Mouse (Mus musculus) right cerebral cortex, adult 18-20 months (tissue): ENCODE data around the gene Gm47995.
"Not testable (repeated sequence)": the region's sequence is repeated elsewhere in the genome, so short reads cannot be mapped to it uniquely, and the experiment has no call there.

ENCODE experiments used
- DNase-seq: peaks from one replicate; pipeline ENCODE4 v3.0.0; 2022; ENCODE audit warnings: mixed read lengths

The Gm47995 gene

DNA sequence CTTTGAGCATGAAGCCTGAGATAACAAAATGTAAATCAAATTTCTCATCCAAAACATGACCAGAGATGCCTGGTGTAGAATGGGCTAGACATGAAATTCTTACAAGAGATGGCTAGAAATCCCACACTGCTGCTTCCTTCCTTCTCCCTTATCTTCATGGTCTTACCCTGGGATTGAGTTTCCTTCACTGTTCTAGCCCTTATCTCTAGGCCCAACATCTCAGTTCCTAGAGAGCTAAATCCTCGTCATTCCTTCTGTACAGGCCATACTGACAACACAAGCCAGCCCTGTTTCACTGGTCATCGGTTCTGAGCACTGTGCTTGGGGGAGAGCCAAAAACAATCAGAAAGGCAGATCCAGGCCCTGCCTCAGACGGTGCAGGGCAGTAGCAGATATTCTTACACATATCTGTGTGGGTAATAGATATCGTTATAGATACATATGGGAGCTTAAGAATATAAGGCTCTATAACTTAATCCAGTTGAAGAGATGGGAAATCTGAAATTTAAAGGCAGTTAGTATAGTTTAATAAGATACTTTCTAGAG, 11.3 kb upstream of the Gm47995 start:
- not testable (repeated sequence) for DNase-seq

DNA sequence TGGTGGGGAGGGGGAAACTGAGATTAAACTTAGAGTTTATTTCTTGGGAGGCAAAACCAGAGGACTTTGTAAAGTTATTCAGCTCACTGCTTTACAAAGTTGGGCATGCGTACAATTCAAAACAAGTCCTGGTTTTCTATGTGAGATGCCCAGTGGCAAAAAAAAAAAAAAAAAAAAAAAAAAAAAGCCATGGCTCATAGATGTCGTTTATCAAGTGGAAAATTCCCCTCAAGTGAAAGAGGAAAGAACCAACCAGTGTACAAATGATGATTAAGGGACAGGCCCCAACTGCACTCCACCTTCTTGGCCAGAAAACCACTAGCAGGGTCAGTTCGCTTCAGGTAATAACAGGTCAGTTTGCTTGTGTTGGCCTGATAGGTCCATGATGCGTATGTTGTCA, 9.8 kb upstream of the Gm47995 start:
- no peak for DNase-seq

DNA sequence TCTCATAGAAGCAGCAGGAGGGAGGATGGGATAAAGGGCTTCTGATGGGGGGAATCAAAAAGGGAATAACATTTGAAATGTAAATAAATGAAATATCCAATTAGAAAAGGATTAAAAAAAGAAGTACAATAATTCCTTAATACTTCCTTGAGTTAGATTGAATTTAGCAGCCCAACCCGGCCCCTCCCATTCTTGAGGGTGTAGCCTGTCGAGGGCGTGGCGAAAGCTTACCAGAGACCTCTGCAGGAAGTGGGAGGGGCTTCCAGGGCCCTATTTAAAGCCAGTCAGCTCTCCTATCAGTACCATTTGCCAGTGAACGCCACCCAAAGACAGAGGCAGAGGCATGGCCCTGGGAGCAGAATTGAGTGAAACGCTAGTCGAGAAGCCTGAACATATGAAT, 6.2 kb upstream of the Gm47995 start, which contains the start of gene Gm8947:
TSS of gene Gm8947 (plus strand) at position 302 of the 400 bp plus-strand sequence.
- DNase-seq: not testable (repeated sequence)

DNA sequence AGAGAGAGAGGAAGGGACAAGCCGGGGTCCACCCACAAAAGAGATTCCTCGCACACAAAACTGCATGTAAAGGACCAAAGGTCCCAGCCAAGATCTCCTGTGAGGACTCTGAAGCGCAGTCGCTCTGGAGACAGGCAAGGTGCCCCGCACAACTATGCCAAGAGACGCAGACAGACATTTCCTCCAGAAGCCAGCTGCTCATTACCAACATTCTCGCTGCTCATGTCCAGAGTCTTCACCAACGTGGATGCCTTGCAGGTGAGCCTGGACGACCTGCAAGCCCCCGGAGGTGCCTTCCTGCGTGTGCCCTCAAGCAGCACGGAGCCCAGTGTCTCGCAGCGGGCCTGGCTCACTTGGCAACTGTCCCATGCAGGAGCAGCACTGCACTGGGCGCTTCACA, 5.5 kb upstream of the Gm47995 start:
- DNase-seq: not testable (repeated sequence)

DNA sequence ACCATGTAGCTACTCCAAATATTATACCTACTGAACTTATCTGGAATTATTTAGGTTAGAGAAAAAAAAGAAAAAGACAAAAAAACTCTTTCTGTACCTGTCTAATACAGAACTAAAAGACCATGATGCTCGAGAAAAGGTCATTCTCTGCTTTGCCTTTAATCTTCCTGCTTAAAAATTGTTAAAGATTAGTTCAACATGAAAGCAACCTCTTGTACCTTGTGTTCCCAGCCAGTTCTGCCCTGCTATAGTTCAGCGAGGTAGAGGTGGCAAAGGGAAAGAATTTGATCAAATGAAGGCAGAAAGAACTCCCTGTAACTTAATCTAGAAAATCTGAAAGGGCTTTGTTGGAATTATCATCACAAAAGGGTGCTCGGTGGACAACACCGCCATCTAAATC, 2.3 kb upstream of the Gm47995 start:
- DNase-seq: not testable (repeated sequence)

DNA sequence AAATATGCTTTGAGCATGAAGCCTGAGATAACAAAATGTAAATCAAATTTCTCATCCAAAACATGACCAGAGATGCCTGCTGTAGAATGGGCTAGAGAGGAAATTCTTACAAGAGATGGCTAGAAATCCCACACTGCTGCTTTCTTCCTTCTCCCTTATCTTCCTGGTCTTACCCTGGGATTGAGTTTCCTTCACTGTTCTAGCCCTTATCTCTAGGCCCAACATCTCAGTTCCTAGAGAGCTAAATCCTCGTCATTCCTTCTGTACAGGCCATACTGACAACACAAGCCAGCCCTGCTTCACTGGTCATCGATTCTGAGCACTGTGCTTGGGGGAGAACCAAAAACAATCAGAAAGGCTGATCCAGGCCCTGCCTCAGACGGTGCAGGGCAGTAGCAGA, 1.6 kb upstream of the Gm47995 start:
- DNase-seq: not testable (repeated sequence)

DNA sequence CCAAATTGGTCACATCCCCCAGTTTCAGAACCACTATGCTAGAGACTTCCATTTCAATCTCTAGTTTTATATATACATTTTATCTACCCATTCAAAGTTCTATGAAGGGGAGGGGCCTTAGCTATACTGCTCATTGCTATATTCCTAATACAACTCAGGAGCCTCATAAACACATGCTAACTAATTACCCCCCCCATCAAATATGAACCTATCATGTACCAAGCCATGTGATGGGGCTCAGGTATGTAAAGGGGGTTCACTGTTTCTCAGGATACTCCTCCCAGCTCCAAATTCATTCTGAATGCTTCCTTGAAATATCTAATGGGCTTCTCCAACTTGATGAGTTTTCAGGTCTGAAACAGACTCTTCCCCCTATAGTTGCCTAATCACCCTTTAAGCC, 2.4 kb downstream of the Gm47995 start:
- DNase-seq: not testable (repeated sequence)

DNA sequence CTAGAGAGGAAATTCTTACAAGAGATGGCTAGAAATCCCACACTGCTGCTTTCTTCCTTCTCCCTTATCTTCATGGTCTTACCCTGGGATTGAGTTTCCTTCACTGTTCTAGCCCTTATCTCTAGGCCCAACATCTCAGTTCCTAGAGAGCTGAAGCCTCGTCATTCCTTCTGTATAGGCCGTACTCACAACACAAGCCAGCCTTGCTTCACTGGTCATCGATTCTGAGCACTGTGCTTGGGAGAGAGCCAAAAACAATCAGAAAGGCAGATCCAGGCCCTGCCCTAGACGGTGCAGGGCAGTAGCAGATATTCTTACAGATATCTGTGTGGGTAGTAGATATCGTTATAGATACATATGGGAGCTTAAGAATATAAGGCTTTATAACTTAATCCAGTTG, 4.5 kb downstream of the Gm47995 start:
- DNase-seq: not testable (repeated sequence)

DNA sequence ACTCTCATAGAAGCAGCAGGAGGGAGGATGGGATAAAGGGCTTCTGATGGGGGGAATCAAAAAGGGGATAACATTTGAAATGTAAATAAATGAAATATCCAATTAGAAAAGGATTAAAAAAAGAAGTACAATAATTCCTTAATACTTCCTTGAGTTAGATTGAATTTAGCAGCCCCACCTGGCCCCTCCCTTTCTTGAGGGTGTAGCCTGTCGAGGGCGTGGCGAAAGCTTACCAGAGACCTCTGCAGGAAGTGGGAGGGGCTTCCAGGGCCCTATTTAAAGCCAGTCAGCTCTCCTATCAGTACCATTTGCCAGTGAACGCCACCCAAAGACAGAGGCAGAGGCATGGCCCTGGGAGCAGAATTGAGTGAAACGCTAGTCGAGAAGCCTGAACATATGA, 5.6 kb downstream of the Gm47995 start, which contains the start of gene 3110040M04Rik:
TSS of gene 3110040M04Rik (plus strand) at position 304 of the 400 bp plus-strand sequence.
- DNase-seq: not testable (repeated sequence)

DNA sequence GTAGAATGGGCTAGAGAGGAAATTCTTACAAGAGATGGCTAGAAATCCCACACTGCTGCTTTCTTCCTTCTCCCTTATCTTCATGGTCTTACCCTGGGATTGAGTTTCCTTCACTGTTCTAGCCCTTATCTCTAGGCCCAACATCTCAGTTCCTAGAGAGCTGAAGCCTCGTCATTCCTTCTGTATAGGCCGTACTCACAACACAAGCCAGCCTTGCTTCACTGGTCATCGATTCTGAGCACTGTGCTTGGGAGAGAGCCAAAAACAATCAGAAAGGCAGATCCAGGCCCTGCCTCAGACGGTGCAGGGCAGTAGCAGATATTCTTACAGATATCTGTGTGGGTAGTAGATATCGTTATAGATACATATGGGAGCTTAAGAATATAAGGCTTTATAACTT, 10.2 kb downstream of the Gm47995 start:
- DNase-seq: not testable (repeated sequence)

DNA sequence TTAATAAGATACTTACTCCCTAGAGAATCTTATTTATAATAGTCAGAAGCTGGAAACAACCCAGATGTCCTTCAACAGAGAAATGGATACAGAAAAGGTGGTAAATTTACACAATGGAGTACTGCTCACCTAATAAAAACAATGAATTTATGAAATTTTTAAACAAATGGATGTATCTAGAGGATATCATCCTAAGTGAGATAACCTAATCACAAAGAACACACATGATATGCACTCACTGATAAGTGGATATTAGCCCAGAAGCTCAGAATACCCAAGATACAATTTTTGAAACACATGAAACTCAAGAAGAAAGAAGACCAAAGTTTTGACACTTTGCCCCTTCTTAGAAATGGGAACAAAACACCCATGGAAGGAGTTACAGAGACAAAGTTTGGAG, 10.7 kb downstream of the Gm47995 start:
- not testable (repeated sequence) for DNase-seq

DNA sequence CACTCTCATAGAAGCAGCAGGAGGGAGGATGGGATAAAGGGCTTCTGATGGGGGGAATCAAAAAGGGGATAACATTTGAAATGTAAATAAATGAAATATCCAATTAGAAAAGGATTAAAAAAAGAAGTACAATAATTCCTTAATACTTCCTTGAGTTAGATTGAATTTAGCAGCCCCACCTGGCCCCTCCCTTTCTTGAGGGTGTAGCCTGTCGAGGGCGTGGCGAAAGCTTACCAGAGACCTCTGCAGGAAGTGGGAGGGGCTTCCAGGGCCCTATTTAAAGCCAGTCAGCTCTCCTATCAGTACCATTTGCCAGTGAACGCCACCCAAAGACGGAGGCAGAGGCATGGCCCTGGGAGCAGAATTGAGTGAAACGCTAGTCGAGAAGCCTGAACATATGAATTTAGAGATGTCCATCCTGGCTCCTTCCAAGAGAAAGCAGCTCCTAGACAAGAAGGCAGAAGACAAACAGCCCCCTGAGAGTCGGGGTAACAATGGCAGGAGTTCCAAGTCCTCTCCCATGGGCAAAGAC, 11.6 kb downstream of the Gm47995 start, which contains the start of gene Gm47996:
TSS of gene Gm47996 (plus strand) at position 308 of the 532 bp plus-strand sequence.
- not testable (repeated sequence) for DNase-seq

DNA sequence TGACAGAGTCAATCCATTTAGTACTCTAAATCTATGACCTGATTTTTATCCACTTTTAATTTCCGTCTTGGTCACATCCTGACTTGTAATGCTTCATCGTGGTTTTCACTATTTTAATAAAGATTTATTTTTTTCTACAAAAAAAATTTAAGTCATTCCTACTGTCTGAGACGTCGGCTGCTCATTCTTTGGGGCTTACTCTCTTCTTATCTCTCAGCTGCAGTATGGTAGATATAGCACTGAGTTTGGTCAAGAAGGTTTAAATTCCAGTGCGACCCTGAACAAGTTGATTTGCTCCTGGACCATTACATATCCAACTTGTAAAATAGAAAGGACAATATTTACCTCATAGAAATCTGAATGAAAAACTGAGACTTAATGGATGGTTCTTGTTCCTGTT, 13.4 kb downstream of the Gm47995 start:
- not testable (repeated sequence) for DNase-seq

DNA sequence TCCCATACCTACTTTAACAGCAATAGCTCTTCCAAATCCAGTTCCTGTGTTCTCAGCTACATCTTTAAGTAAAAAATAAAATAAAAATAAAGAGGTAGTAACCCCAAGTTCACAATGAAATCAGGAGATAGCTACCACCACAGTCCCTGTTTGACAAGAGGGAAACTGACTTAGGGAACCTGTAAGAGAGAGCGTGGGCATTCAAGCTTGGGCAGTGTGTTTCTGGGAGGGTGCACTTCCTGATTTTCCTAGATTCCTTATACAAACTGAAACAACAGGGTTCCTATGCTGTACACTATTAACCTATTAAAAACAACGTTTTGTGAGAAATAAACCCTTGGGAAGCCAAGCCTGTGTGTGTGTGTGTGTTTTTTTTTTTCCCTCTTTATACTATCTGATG, 16.6 kb downstream of the Gm47995 start:
- no peak for DNase-seq

DNA sequence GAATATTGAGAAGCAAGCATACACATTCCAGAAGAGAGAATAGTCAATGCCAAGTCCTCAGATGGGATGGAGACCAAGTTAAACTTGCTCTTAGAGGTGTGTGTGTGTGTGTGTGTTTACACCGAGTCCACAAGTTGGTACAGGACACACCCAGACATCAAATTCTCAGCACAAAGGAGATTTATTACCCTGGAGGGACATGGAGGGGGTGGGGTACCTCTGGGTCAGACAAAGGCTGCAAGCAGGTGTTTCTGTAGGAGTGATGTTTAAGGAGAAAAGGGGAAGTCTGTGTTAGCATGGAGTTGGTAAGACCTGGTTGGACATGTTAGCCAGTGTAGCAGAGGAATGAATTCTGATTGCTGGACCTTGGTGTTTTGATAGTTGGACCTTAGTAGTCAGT, 17.7 kb downstream of the Gm47995 start:
- no peak for DNase-seq

DNA sequence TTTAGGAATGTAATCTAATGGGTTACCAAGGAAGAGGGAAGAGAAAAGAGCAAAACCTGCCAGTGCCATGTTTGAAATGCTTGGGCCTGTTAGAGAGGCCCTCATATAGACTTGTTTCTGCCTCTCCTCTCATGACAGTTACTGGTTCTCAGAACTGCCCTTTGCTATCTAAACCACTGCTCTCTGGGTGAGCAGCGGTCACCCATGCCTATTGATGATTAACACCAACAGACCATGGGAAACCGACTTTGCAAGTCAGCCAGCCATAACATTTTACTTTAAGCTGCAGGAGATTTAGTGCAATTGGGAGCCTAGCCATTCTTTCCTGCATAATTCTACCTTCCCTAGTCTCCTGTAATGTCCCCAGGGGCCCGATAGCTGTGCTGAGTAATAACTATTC, 18.2 kb downstream of the Gm47995 start:
- no peak for DNase-seq

DNA sequence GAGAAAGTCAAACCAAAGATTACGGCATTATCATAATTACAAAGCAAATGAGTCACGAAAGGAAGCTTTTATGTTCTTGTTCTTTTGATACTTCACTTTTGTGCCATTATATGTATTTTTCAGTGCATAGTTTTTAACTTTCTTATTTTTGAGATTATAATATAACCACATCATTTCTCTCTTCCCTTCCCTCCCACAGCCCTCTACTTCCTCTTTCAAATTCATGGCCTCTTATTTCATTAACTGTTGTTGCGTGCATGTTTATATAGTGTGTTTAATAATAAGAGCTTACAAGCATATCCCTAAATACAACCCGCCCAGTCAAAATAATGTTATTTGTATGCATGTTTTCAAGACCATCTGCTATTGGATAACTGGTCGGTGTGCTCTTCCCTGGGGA, 20.8 kb downstream of the Gm47995 start:
- no peak for DNase-seq

DNA sequence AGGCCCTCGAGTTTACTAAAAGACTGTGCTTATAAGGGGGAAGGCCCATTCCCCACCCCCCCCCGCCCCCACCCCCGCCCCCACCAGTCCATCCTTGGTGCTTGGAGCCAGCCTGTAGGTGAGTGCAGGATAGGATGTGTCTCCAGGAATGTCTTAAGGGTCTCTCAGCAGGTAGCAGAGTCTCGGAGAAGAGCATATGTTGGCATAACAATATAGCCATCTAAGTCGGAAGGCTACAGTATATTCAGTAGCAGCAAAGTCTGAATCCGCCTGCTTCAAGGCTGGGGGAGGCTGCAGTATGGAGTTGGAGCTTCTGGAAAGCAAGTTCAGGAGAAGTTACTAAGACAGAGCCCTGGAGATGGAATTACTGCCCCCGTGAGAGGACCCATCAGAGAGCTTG, 21.9 kb downstream of the Gm47995 start:
- no peak for DNase-seq

DNA sequence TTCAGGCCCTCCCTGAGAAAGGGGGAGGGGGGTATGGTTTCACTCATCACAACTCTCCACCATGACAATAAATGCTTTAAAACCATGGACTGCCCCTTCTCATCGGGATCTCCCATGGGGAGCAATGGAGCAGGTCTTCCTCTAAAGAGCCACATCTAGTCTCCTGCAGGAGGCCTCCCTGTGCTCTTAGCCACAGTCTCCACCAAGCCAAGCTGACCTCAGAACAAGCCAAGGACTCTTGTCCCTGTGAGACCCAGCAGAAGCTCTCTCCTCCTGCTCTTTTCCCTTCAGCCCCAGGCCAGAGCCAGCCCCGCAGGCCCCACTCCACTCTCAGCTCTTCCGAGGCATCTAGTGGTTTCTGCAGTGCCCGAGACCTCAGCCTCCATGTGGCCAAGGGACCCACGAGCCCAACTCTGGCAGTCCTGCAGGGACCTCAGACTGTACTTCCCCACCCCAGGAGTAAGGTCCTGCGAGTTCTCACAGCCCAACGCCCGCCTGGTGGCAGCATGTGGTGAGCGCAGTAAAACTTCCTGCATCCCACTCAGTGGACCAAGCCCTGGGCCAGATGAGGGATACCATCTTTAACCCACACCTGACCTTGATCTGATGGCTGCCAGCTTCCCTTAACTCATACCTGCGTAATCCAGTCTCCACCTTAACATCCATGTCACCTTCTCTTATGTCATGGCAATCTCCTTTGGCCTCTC, 24.5 kb downstream of the Gm47995 start:
- no peak for DNase-seq

DNA sequence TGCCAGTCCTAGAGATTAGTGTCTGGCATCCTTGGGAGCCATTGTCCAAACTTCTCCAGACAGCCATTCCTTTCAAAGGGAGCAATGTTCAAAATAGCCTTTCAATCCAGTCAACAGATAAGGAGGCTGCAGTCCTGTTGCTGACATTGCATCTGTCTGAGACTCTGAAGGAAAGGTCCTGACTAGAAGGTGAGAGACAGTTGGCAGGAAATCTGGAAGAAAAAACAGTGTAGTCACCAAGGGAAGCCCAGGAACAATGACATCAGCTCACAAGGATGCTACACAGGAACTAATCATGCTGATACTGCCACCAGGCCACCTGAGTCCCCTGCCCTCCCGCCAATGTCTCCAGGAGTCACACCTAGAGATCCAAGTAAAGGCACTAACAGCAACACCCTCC, 25.1 kb downstream of the Gm47995 start:
- no peak for DNase-seq

DNA sequence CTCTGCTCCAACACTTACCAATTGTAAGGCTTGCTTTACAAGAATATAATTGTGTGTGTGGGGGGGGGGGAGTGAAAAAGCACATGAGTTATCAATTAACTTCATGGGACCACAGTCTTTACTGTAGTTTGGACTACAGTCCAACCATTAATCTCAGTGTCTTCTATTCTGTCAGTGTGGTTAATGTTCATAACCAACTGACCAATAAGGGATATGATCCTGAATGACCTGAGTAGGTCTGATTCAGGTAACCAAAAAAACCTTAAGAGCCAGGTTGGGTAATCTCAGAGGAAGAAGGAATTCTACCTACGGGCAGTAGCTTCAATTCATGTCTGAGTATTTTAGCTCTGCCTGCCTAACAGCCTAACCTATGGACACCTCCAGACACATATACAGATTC, 26.3 kb downstream of the Gm47995 start:
- no peak for DNase-seq

DNA sequence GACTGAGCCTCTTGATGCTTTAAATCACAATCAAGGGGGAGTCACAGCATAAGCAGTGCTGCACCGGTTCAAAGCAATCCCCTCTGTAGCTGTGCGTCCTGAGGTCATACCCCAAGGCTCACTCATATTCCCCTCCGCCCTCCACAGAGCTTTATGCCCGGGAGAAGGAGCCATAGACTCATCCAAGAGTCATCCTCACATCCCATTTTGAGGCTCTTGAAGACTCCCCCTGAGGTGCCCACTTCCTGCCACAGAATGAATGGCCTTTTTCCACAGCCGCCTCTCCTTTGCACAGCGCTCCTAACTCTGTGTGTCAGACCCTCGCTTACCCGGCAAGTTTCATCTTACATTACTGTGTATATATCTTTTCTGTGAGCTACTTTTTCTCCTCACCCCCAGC, 29.3 kb downstream of the Gm47995 start:
- DNase-seq: no peak

DNA sequence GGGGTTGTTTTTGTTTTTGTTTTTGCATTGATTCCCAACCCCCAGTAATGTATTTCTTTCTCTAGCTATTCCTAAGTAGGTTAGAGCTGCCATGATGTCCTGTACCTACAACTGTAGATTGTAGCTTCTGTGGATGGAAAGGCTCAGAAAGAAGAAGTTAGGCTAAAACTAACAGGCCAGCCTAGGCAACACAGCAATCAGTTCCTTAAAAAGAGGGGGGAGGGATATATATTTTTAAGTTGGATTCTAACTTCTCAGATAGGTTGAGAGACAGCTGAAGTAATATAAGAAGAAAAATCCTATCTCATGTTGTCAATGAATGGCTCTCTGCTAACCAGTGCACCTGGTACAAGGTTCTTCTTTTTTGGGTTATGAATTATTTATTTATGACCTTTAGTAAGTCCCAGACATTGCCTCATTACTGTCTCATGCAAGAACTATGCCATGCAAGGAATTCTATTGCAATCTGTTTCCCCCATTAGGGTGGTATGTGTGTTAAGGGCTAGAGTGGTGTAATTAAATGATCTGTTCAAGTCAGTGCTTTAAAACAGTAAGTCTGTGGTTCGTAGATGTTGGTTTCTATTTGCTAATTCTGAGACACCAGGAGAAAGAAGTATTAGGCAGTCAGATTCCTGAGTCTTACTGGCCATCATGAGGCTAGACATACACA, 30.2 kb downstream of the Gm47995 start:
- no peak for DNase-seq

DNA sequence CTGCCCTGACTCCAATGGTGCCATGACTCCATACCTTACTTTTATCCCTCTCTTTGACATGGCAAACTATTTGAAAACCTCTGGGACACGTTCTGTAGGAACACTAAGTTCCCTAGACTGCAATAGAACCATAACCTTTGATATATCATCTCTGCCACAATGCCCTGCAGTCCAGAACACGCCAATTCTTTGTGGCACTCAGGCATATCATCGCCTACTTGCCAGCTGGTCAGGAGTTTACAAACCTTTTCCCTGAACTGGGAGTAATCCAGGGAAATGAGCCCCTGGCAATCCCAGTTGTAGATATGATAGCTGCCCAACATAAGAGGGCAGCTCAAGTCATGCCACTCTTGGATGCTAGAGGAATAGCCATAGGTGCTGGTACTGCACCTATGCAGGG, 34.1 kb downstream of the Gm47995 start:
- no peak for DNase-seq
